Mouse (Mus musculus) large intestine, adult 2 months (tissue): ENCODE measurements around the gene Pla2g4f. TPM values are rescaled to one million over a fixed set of nuclear protein-coding genes. Genes with fewer than 3 reads are reported as not detected.

Experiments
- DNase-seq: peaks from one replicate; pipeline ENCODE4 v3.0.0-alpha.2; 2012; ENCODE audit warnings: low read depth, low spot score
- WGBS: fragments of 180-500 bp; shearing (Covaris S2); methylation state at CpG from one replicate; pipeline ENCODE4 v1.1.7; 2018; 5-methylcytosine and 5-hydroxymethylcytosine counted together
- polyA plus RNA-seq: library from polyadenylated mRNA; depleted of rRNA; stranded (reverse); fragments of >200 nt; gene quantifications from 2 replicates; pipeline ENCODE4 v1.2.3, GENCODE M21; 2012; rRNA removed

Pla2g4f gene
- polyA plus RNA-seq, 1 experiment = 0.21 TPM

- 81% methylated on average over 5 of the region's 5 CpGs for WGBS
- no peak for DNase-seq
These were observed 29.9 kb downstream of the Pla2g4f start for GRCm38 (mm10) chr2:120284094-120284493.

DNA sequence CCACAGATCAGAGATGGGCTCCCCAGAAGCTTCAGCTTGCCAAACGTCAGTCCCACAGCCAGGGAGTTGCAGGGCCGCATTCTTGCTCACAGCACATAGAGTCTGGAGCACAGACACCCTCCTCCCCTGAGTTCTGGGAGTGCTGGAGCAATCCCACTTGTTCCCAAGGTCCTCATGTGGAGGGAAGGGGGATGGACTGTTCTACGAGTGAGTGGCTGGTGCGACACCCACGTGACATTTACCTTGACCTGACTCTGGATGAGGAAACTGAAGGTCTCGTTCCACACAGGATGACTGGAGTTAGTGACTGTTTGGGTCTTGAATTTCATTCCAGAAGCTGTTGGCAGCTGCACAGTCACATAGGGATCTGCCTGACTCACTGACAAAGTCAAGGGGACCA lies 30.4 kb downstream of the Pla2g4f start:
- 40% methylated on average over 6 of the region's 6 CpGs for WGBS
- no peak for DNase-seq

GRCm38 (mm10) chr2:120281221-120281620 lies 32.7 kb downstream of the Pla2g4f start:
- 44% methylated on average over 3 of the region's 3 CpGs for WGBS
- no peak for DNase-seq

GRCm38 (mm10) chr2:120279961-120280360 lies 34.0 kb downstream of the Pla2g4f start:
- 14% methylated on average over 8 of the region's 8 CpGs for WGBS

DNA sequence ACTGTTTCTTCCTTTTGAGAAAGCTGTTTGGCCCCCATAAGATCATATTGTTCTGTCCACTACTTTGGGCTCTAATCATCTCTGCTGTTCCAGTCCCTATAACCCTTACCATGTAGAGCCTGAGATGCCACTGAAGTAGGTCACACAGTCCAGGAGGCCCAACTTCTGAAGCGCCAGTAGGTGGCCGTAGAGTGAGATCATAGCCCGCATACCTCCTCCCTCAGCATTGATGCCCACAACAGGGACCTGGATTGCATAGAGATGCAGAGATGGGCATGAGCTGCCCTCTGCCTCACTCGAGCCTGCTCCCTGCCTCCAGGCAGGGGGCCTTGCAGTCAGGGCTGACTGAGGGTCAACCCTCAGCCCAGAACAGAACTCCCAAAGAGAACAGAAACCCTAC lies 37.0 kb downstream of the Pla2g4f start:
- DNase-seq = no peak
- 73% methylated on average over 4 of the region's 4 CpGs for WGBS

More at GRCm38 (mm10) chr2:120279961-120280360, 34.0 kb downstream of the Pla2g4f start:
- DNase-seq = no peak

DNA sequence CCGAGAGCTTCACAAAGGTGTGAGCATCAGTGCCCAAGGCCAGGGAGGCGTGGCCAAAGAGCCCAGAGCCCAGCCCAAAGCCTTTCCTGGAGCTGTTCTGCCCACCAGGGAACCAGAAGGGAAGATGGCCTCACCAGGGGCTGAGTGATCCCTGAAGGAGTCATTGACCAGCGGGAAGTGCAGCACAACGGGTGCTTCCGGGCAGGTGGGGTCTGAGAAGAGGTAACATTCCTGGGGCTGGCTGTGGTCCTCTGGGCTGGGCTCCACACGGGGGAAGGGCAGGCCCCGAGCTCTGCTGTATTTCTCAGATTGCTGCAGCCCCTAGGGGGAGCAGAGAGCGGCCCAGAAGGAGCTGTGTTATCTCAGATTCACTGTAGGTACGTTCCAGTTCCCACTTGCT lies 45.3 kb downstream of the Pla2g4f start:
- DNase-seq = no peak
- WGBS = 4% methylated on average over 9 of the region's 9 CpGs

GRCm38 (mm10) chr2:120265523-120265922 lies 48.4 kb downstream of the Pla2g4f start:
- WGBS = 77% methylated on average over 6 of the region's 6 CpGs
- DNase-seq = no peak

GRCm38 (mm10) chr2:120264858-120265257 lies 49.1 kb downstream of the Pla2g4f start:
- WGBS = 72% methylated on average over 10 of the region's 10 CpGs

GRCm38 (mm10) chr2:120262876-120263275 lies 51.1 kb downstream of the Pla2g4f start:
- no peak for DNase-seq
- WGBS = 21% methylated on average over 1 of the region's 1 CpGs

More at GRCm38 (mm10) chr2:120264858-120265257, 49.1 kb downstream of the Pla2g4f start:
- no peak for DNase-seq

DNA sequence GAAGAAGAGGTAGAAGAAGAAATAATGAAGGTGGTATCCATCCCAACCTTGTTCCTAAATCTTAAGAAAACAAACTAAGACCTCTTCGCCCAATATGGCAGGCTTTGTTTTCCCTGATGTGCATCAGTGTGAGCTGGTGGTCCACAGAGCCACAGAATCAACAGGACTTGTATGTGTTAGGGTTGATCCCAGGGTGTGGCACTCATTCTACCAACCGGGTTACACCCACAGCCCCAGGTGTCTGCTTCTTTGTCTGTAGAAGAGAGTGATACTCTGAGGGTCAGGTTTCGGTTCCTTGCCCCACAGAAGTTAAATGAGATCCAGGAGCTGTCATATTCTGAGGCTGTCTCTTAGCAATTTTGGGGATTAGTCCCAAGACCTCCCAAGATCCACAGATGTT lies 52.6 kb downstream of the Pla2g4f start:
- WGBS = 47% methylated on average over 3 of the region's 3 CpGs
- no peak for DNase-seq

DNA sequence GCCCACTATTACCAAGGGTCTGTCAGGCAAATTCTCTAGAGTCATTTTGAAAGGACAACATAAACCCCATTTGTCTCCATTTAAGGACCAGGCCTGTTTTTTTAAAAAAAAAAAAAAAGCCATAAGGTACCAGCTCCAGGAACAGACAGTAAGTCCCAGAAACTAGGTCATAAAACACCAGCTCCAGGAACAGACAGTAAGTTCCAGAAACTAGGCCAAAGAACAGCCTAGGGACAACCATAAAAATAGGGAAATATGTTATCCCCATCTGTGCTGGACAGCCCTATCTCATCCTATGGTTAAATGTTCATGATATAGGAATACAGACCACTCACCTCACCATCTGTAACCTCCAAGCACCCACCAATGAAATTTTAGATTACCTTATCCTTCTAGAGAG lies 57.7 kb downstream of the Pla2g4f start:
- no peak for DNase-seq

- WGBS = 85% methylated on average over 6 of the region's 6 CpGs
- DNase-seq = no peak
These were observed 61.3 kb downstream of the Pla2g4f start for GRCm38 (mm10) chr2:120252644-120253043.

Other genes with a start within 250 kb of the Pla2g4f start
- gene Ehd4, start 159.6 kb downstream of the Pla2g4f start, polyA plus RNA-seq = 28.2 and 39.6 TPM in 2 replicates
- 0.05 TPM in 1 of 2 replicates, not detected in the other for gene Pla2g4e, start 68.8 kb downstream of the Pla2g4f start, polyA plus RNA-seq
- not detected in 2 replicates for gene Pla2g4d, start 25.0 kb downstream of the Pla2g4f start, polyA plus RNA-seq
- gene Vps39, start 39.0 kb upstream of the Pla2g4f start, polyA plus RNA-seq = 12.5 and 19.4 TPM in 2 replicates
- 7.4 and 15.0 TPM in 2 replicates for gene Ganc, start 89.7 kb upstream of the Pla2g4f start, polyA plus RNA-seq
- 8.1 and 10.3 TPM in 2 replicates for gene Tmem87a, start 89.9 kb upstream of the Pla2g4f start, polyA plus RNA-seq
- gene Capn3, start 141.9 kb upstream of the Pla2g4f start, polyA plus RNA-seq = 0.97 and 0.99 TPM in 2 replicates
- gene Zfp106, start 249.7 kb upstream of the Pla2g4f start, polyA plus RNA-seq = 27.4 and 58.3 TPM in 2 replicates